Mouse (Mus musculus): ENCODE data around the gene Prelp.
A peak's percentile ranks its signal among the peaks of the same experiment; 100 is the strongest.

Prelp gene

GRCm38 (mm10) chr1:133933301-133934195 lies 12.3 kb upstream of the Prelp start:
- DNase-seq = no peak

GRCm38 (mm10) chr1:133929980-133930379 lies 8.8 kb upstream of the Prelp start:
- DNase-seq = no peak

- DNase-seq = no peak
These were observed 4.0 kb upstream of the Prelp start for GRCm38 (mm10) chr1:133925223-133925622.

GRCm38 (mm10) chr1:133924141-133924875 lies 3.1 kb upstream of the Prelp start:
- no peak for DNase-seq

- DNase-seq = no peak
These were observed 1.9 kb upstream of the Prelp start for GRCm38 (mm10) chr1:133923071-133923470.

- DNase-seq = no peak
These were observed 338 bp downstream of the Prelp start for GRCm38 (mm10) chr1:133920876-133921275.

GRCm38 (mm10) chr1:133920401-133920800 lies 813 bp downstream of the Prelp start:
- no peak for DNase-seq

- DNase-seq = no peak
These were observed 3.1 kb downstream of the Prelp start for GRCm38 (mm10) chr1:133918088-133918470.

- no peak for DNase-seq
These were observed 3.6 kb downstream of the Prelp start for GRCm38 (mm10) chr1:133917456-133918087.

- no peak for DNase-seq
These were observed 5.4 kb downstream of the Prelp start for GRCm38 (mm10) chr1:133915723-133916355.

GRCm38 (mm10) chr1:133915115-133915514 lies 6.1 kb downstream of the Prelp start:
- DNase-seq = no peak

GRCm38 (mm10) chr1:133913018-133913417 lies 8.2 kb downstream of the Prelp start:
- DNase-seq = no peak

- peak; percentile 71 for DNase-seq
These were observed 9.8 kb downstream of the Prelp start for GRCm38 (mm10) chr1:133911456-133911855.

- DNase-seq = no peak
These were observed 10.2 kb downstream of the Prelp start for GRCm38 (mm10) chr1:133911008-133911407.

GRCm38 (mm10) chr1:133910108-133910507 lies 11.1 kb downstream of the Prelp start:
- DNase-seq = no peak

- peak; percentile 82 for DNase-seq
These were observed 12.3 kb downstream of the Prelp start for GRCm38 (mm10) chr1:133908659-133909575.

GRCm38 (mm10) chr1:133907949-133908658 lies 13.1 kb downstream of the Prelp start, which contains the start of gene Optc:
TSS of gene Optc (minus strand) at chr1:133907999.
- DNase-seq = peak; percentile 85

- DNase-seq = no peak
These were observed 14.8 kb downstream of the Prelp start for GRCm38 (mm10) chr1:133906420-133906819.

- DNase-seq = peak; percentile 88
These were observed 20.4 kb downstream of the Prelp start for GRCm38 (mm10) chr1:133900825-133901224.

GRCm38 (mm10) chr1:133899043-133899542 lies 22.1 kb downstream of the Prelp start:
- no peak for DNase-seq

- DNase-seq = no peak
These were observed 23.9 kb downstream of the Prelp start for GRCm38 (mm10) chr1:133897293-133897692.

Data from cerebellum, adult 9-11 months (tissue).